Mouse (Mus musculus) spleen, adult 2 months (tissue): ENCODE results near the gene Vars2.

Experiments used
- CTCF ChIP-seq: fragments of 200-500 bp; IDR thresholded peaks from 2 replicates; pipeline ENCODE4 v1.5.1; 2011; ENCODE audit warnings: mild to moderate bottlenecking, inconsistent platforms; ENCODE audit not compliant: insufficient read depth, insufficient read length, insufficient replicate concordance; ENCODE audit errors: extremely low read depth
- POLR2A ChIP-seq: fragments of 200-500 bp; IDR thresholded peaks from 2 replicates; pipeline ENCODE4 v1.6.1; 2011; ENCODE audit warnings: low read depth, low read length, inconsistent platforms

GRCm38 (mm10) chr17:35681986-35682385 is 14.6 kb upstream of the Vars2 start:
- TF ChIP-seq POLR2A (no peak), CTCF (no peak)
